Mouse (Mus musculus) heart, adult 2 months (tissue): Measurements from ENCODE around the gene Filip1l. TPM values are rescaled to one million over a fixed set of nuclear protein-coding genes. Genes with fewer than 3 reads are reported as not detected.

ENCODE experiments used
- DNase-seq, 2 experiments: peaks; one replicate each; pipeline ENCODE4 v3.0.0; 2021
- H3K27ac ChIP-seq: fragments of 200-600 bp; 2 replicates; pipeline ENCODE4 v1.8.1; 2022
- H3K27me3 ChIP-seq: fragments of 200-500 bp; 2 replicates; pipeline ENCODE4 v1.6.1; 2012; ENCODE audit warnings: mild to moderate bottlenecking, low read length, inconsistent platforms, mixed read lengths; ENCODE audit not compliant: control insufficient read depth, insufficient read depth
- H3K36me3 ChIP-seq: fragments of 200-500 bp; 2 replicates; pipeline ENCODE4 v1.6.1; 2012; ENCODE audit warnings: low read length, inconsistent platforms; ENCODE audit not compliant: control insufficient read depth, insufficient read depth
- H3K4me1 ChIP-seq: fragments of 200-500 bp; 2 replicates; pipeline ENCODE4 v1.6.1; 2011; ENCODE audit warnings: low read length; ENCODE audit not compliant: control insufficient read depth, insufficient read depth
- H3K4me3 ChIP-seq: fragments of 200-600 bp; 2 replicates; pipeline ENCODE4 v1.8.1; 2022
- H3K79me2 ChIP-seq: fragments of 200-500 bp; replicated peaks from 2 replicates; pipeline ENCODE4 v1.6.1; 2012; ENCODE audit warnings: mild to moderate bottlenecking, inconsistent platforms, low read length, moderate library complexity, mixed read lengths; ENCODE audit not compliant: control insufficient read depth, insufficient read depth
- H3K9ac ChIP-seq: fragments of 200-500 bp; 2 replicates; pipeline ENCODE4 v1.6.1; 2012; ENCODE audit warnings: low read depth, mild to moderate bottlenecking, control low read depth, inconsistent platforms, low read length, mixed read lengths
- CTCF ChIP-seq: fragments of 200-600 bp; IDR thresholded peaks from 2 replicates; pipeline ENCODE4 v1.8.1; 2022; ENCODE audit warnings: antibody characterized with exemption, mild to moderate bottlenecking, moderate library complexity
- EP300 ChIP-seq: fragments of 200-500 bp; IDR thresholded peaks from 2 replicates; pipeline ENCODE4 v1.6.1; 2011; ENCODE audit warnings: low read depth, low read length, control low read depth; ENCODE audit not compliant: insufficient read depth
- POLR2A ChIP-seq: fragments of 200-500 bp; IDR thresholded peaks from 2 replicates; pipeline ENCODE4 v1.6.1; 2011; ENCODE audit warnings: mild to moderate bottlenecking, low read depth, low read length, control low read depth; ENCODE audit not compliant: insufficient read depth
- WGBS: fragments of 180-500 bp; shearing (Covaris S2); methylation state at CpG from one replicate; pipeline ENCODE4 v1.1.7; 2018; 5-methylcytosine and 5-hydroxymethylcytosine counted together
- intact Hi-C: fragments of 180-260 bp; cut with DNase I; formaldehyde crosslinking; loops from one replicate; pipeline ENCODE4 v1.15.1; 2025
- polyA plus RNA-seq: library from polyadenylated mRNA; depleted of rRNA; stranded (reverse); fragments of >200 nt; gene quantifications from 2 replicates; pipeline ENCODE4 v1.2.3, GENCODE M21; 2012
- total RNA-seq, 2 experiments: library from RNA; stranded (reverse); gene quantifications; 2 replicates each; pipeline ENCODE4 v1.2.3; 2021

The Filip1l gene
- total and polyA plus RNA-seq, 3 experiments: 9.2 to 36.3 (median 35.0) TPM

DNA sequence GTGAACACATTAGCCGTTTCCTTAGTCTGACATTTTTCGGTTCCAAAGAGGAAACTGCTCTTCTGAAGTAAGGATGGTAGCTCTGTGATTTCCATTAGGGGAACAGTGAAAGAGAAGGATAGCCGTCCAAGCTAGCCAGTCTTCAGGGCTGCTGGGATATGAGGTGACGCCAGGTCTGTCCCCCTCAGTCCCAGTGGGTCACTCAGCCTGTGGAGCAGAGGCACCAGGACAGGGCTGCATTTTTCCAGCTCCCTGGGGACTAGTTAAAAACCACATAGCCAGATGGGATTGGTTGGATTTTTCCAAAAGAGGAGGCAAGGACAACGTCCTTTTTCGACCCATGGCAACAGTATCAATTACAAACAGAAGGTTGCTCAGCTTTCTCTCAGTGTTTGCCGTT is 25.9 kb upstream of the Filip1l start:
- 42% methylated on average over 7 of the region's 7 CpGs for WGBS
- no peak overlapping the region for H3K9ac ChIP-seq
- TF ChIP-seq CTCF (no peak), POLR2A (no peak), EP300 (0 out of 2 replicates have a peak, but pooled peaks have one; percentile 51)
- DNase-seq: peak; percentile 62 to 75
- intact Hi-C loops: loop anchor here (2.0 to 5.0 kb wide), 2 partner anchors 66 to 80 kb away; no protein-coding TSS in a partner anchor
- no peak overlapping the region for H3K4me3 ChIP-seq
- peak overlapping the region; percentile 54 for H3K27ac ChIP-seq
- H3K36me3 ChIP-seq: peaks cover 10% of the 10 kb centered on the region
- peaks cover 5% of the 10 kb centered on the region for H3K4me1 ChIP-seq
- H3K27me3 ChIP-seq: no peaks in the 10 kb centered on the region
- H3K79me2 ChIP-seq: no peaks in the 10 kb centered on the region

DNA sequence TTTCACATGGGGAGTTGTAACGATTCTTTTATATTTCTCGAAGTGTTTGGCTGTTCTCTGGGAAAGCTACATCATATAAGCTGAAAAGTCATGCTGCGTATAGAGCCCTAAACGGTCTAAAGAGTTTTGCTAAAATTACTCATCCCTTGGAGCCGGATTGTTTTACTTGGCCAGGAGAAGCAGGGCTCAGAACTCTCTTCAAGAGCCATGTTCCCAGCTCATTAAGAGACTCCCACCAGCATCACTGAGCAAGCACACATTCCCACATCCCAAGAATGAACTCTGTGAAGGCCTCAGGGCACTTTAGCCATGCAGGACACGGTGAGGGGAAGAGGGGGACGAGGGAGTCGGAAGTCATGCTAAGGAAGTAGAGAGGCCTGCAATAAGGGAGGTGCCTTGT is 23.9 kb upstream of the Filip1l start:
- H3K9ac ChIP-seq: no peak overlapping the region
- peaks cover 5% of the 10 kb centered on the region for H3K4me1 ChIP-seq
- H3K27ac ChIP-seq: peak overlapping the region; percentile 26
- peaks cover 10% of the 10 kb centered on the region for H3K36me3 ChIP-seq
- no peaks in the 10 kb centered on the region; the same call in 1 of the 2 replicates for H3K79me2 ChIP-seq
- no peak for TF ChIP-seq CTCF
- intact Hi-C loops: loop anchor here (5.0 kb wide), 1 partner anchor 82 kb away; no protein-coding TSS in a partner anchor
- H3K27me3 ChIP-seq: no peaks in the 10 kb centered on the region
- DNase-seq: peak; percentile 23 to 37
- WGBS: 52% methylated on average over 8 of the region's 8 CpGs
- H3K4me3 ChIP-seq: no peak overlapping the region

DNA sequence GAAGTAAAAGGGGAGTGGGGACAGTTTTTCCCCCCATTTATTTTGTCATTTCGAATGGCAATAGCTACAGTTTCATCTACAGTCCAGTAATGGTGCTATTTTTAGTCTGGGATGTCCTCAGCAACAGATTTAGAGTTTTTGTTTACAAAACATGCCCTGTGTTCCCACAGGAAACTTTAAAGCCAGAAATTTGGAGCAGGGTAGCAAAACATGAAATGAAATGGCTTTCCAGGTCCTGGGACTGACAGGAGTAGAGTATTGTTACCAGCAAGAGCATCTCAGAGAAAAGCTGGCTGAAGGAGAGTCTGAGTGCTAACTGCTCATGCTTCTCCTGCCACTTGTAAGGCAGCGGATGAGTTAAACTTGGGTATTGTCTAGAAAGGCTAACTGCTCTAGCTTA is 22.8 kb upstream of the Filip1l start:
- 45% methylated on average over 2 of the region's 2 CpGs for WGBS
- no peak overlapping the region for H3K4me3 ChIP-seq
- H3K9ac ChIP-seq: no peak overlapping the region
- H3K36me3 ChIP-seq: peaks cover 10% of the 10 kb centered on the region
- H3K27ac ChIP-seq: peak overlapping the region; percentile 15
- TF ChIP-seq POLR2A (no peak), EP300 (no peak), CTCF (no peak)
- no peaks in the 10 kb centered on the region for H3K27me3 ChIP-seq
- no peaks in the 10 kb centered on the region; the same call in 1 of the 2 replicates for H3K79me2 ChIP-seq
- intact Hi-C loops: no loop called here
- no peak for DNase-seq
- H3K4me1 ChIP-seq: peaks cover 5% of the 10 kb centered on the region

DNA sequence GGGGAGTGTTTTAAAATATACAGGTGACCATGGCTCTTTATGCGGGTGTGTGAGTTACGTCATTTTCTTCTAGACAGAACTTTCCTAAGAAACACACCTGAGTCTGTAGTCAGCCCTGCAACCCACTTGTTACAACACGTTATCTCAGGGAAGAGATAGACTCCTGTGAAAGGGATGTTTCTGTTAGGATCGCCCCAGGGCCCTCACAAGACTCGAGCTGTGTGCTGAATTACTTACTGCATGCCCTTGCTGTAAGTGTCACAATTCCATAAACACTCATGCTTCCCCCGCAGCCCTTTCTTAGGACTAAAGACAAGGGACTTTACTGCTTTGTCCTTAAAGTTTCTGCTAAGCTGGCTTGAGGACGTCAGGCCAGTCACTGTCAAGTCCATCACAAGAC is 20.6 kb upstream of the Filip1l start:
- DNase-seq: no peak
- intact Hi-C loops: no loop called here
- TF ChIP-seq POLR2A (no peak), EP300 (no peak), CTCF (no peak)
- Histone ChIP-seq H3K4me1 (peaks cover 5% of the 10 kb centered on the region), H3K4me3 (no peak overlapping the region), H3K27ac (no peak overlapping the region), H3K9ac (no peak overlapping the region), H3K79me2 (no peaks in the 10 kb centered on the region; the same call in 1 of the 2 replicates), H3K27me3 (no peaks in the 10 kb centered on the region), H3K36me3 (peaks cover 9% of the 10 kb centered on the region)
- 88% methylated on average over 7 of the region's 7 CpGs for WGBS

DNA sequence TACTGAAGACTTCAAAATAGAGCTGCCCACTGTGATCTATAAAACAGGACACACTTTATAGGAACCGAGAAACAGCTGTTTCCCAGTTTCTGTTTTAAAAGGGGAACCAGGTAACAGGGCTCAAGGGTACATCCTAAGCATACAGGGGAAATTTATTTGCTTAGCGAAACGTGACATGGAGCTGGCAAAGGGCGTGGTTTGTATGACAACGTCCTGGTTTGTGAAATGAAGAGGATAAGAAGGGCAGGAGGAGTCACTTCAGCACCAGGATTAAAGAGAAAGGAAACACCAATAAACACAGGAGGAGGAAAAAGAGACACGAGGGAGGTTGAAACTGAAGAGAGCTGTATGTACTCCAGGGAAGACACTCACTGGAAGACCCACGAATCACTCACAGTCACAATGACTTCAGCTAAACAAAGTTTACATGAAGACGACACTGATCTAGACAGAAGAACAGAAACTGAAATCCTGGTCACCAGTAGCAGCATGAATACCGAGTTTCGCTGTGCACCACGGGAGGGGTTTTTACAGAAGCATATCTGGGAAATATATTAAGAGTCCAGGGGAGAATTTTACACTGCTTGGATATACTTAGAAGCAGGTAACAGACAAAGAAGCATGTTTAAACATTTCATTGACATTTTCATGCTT is 16.0 kb upstream of the Filip1l start:
- H3K79me2 ChIP-seq: no peaks in the 10 kb centered on the region; the same call in 1 of the 2 replicates
- H3K4me1 ChIP-seq: no peaks in the 10 kb centered on the region; the same call in 1 of the 2 replicates
- H3K9ac ChIP-seq: peak overlapping the region; percentile 59

DNA sequence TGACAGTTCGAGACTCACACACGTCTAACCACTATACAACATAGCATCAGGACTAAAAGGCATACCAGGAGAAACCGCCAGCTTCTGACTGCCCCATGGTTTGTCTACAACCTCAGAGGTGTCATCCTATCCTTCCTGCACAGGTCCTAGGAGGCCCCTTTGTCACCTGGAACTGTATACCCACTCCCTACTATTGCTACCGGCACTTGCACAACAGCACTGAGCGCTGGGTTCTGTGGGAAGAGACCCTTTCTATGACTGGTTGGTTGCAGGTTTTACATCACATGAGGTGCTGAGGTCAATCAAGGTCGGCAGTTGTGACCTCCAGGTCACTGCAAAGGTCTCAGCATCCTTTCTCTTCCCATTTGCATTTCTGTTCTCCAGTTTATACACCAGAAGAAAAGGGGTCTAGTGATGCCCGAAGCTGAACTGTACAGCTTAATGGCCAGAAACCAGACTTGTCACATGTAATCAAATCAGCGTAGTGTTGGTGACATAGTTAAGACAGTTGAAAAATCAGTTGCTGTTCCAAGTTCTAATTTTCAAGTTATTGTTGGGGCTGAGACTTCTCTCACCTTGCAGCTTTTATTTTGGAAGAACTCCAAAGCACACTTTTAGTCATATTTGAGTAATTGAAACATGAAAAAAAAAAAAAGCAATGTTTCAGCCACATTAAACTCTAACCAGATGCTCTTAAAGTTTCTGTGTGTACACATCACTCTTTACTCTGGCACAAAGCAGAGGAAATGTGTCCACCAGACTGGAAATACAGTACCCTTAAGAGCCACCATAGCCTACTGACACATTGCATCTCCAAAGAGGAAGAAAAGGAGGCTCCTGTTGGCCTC is 12.9 kb upstream of the Filip1l start:
- H3K27ac ChIP-seq: no peak overlapping the region
- H3K27me3 ChIP-seq: no peaks in the 10 kb centered on the region
- TF ChIP-seq CTCF (no peak), POLR2A (no peak), EP300 (no peak)
- no peaks in the 10 kb centered on the region; the same call in 1 of the 2 replicates for H3K4me1 ChIP-seq
- H3K4me3 ChIP-seq: no peak overlapping the region
- intact Hi-C loops: no loop called here
- DNase-seq: no peak
- 88% methylated on average over 8 of the region's 8 CpGs for WGBS
- H3K79me2 ChIP-seq: no peaks in the 10 kb centered on the region
- no peaks in the 10 kb centered on the region for H3K36me3 ChIP-seq
- no peak overlapping the region for H3K9ac ChIP-seq

More for the DNA sequence above, 16.0 kb upstream of the Filip1l start:
- peak overlapping the region; percentile 47 for H3K4me3 ChIP-seq
- intact Hi-C loops: no loop called here
- H3K27me3 ChIP-seq: no peaks in the 10 kb centered on the region
- TF ChIP-seq CTCF: no peak
- TF ChIP-seq EP300: no peak
- TF ChIP-seq POLR2A: peak; percentile 31; the same call in 1 of the 2 replicates
- peak overlapping the region; percentile 50; the same call in 1 of the 2 replicates for H3K27ac ChIP-seq
- H3K36me3 ChIP-seq: no peaks in the 10 kb centered on the region
- peak in 1 of 2 experiments; percentile 45 for DNase-seq
- 43% methylated on average over 11 of the region's 11 CpGs for WGBS
